Mouse (Mus musculus) kidney, postnatal 0 days (tissue): ENCODE data around the gene Emc3. TPM values are rescaled to one million over a fixed set of nuclear protein-coding genes. Genes with fewer than 3 reads are reported as not detected.

Experiments used
- ATAC-seq: fragments of 200-750 bp; cut with Nextera tagmentation; replicated peaks from 2 replicates; pipeline ENCODE4 v1.8.0; 2017; ENCODE audit warnings: low read depth, moderate number of reproducible peaks, moderate TSS enrichment, moderate library complexity; ENCODE audit not compliant: low FRiP score
- DNase-seq: peaks from one replicate; pipeline ENCODE4 v3.0.0-alpha.2; 2016; ENCODE audit warnings: low spot score
- H3K27ac ChIP-seq: fragments of 300-500 bp; sonication (generic); 2 replicates; pipeline ENCODE4 v1.5.1; 2014; ENCODE audit warnings: mild to moderate bottlenecking
- H3K27me3 ChIP-seq: fragments of 300-500 bp; sonication (generic); 2 replicates; pipeline ENCODE4 v1.6.1; 2014; ENCODE audit warnings: low read length, mixed read lengths; ENCODE audit not compliant: insufficient read depth
- H3K36me3 ChIP-seq: fragments of 300-500 bp; sonication (generic); 2 replicates; pipeline ENCODE4 v1.6.1; 2014; ENCODE audit warnings: low read length, mixed read lengths; ENCODE audit not compliant: insufficient read depth
- H3K4me1 ChIP-seq: fragments of 300-500 bp; sonication (generic); replicated peaks from 2 replicates; pipeline ENCODE4 v1.6.1; 2014; ENCODE audit warnings: antibody characterized with exemption, low read length, mixed read lengths; ENCODE audit not compliant: insufficient read depth
- H3K4me2 ChIP-seq: fragments of 300-500 bp; sonication (generic); 2 replicates; pipeline ENCODE4 v1.6.1; 2014; ENCODE audit warnings: mild to moderate bottlenecking, low read length, moderate library complexity, mixed read lengths
- H3K4me3 ChIP-seq: fragments of 300-500 bp; sonication (generic); replicated peaks from 2 replicates; pipeline ENCODE4 v1.5.1; 2014; ENCODE audit warnings: low read depth, low read length
- H3K9ac ChIP-seq: fragments of 300-500 bp; sonication (generic); 2 replicates; pipeline ENCODE4 v1.6.1; 2014; ENCODE audit warnings: low read depth, low read length
- H3K9me3 ChIP-seq: fragments of 300-500 bp; sonication (generic); replicated peaks from 2 replicates; pipeline ENCODE4 v1.6.1; 2016; ENCODE audit warnings: low read length, inconsistent platforms, mixed read lengths
- CTCF ChIP-seq: IDR thresholded peaks from 2 replicates; pipeline ENCODE4 v1.5.1; 2016; ENCODE audit warnings: antibody characterized with exemption, low read depth, mild to moderate bottlenecking, moderate library complexity
- WGBS: fragments of 180-500 bp; shearing (Covaris S2); extraction: QIAGEN DNeasy Blood & Tissue Kit; methylation state at CpG from one replicate; pipeline ENCODE4 v1.1.7; 2014; 5-methylcytosine and 5-hydroxymethylcytosine counted together
- polyA plus RNA-seq: library from polyadenylated mRNA; unstranded; fragments of >200 nt; fragmentation: Nextera tagmentation; extraction: Ambion mirVana; gene quantifications from 2 replicates; pipeline ENCODE4 v1.2.1, GENCODE M21; 2015

Emc3 gene
- polyA plus RNA-seq, 1 experiment from 2014 or later, result 114 TPM

DNA sequence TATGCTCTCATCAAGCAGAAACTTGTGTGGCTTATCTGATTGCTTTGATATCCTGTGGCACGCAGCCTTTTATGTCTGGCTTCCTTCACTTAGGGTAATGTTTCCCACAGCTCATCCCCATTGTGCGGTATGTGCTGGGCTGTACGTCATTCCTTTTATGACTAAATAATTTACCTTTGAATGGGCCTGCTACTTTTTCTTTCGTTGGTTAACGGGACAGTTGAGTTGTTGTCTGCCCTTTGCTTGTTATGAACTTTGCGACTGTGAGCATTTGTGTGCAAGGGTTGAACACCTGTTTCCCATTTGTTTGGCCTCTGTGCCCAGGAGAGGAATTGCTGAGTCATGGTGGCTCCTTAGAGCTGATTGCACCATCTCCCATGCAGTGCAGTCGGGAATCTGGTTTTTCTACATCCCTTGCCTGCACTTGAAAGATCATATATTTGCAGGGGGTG, 44.3 kb downstream of the Emc3 start:
- peak; percentile 29 for DNase-seq
- WGBS, result 47% methylated on average over 7 of the region's 7 CpGs
- TF ChIP-seq CTCF, result no peak
- no peak overlapping the region for H3K4me3 ChIP-seq
- no peaks in the 10 kb centered on the region for H3K9me3 ChIP-seq
- no peak overlapping the region for H3K27ac ChIP-seq
- H3K4me1 ChIP-seq, result peaks cover 8% of the 10 kb centered on the region
- H3K36me3 ChIP-seq, result peaks cover 11% of the 10 kb centered on the region
- no peak overlapping the region for H3K4me2 ChIP-seq
- no peak for ATAC-seq
- no peak overlapping the region for H3K9ac ChIP-seq
- no peaks in the 10 kb centered on the region for H3K27me3 ChIP-seq

DNA sequence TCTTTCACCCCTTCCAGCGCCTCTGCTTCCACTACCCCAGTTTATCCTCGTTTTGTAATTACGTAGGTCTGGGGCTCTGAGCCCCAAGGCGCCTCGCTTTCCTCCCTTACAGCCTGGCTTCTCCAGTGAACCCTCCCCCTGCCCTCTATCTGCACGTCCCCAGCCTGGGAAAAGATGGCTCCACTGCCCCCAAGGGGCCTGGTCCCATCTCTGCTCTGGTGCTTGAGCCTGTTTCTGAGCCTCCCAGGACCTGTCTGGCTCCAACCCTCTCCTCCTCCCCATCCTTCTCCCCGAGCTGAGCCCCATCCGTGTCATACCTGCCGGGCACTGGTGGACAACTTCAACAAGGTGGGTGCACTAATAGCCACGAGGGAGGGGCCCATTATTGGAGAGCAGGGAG, 47.7 kb downstream of the Emc3 start:
- ATAC-seq, result peak; percentile 27
- Histone ChIP-seq H3K27ac (peak overlapping the region; percentile 55), H3K4me2 (peak overlapping the region; percentile 72), H3K9ac (peak overlapping the region; percentile 65), H3K4me1 (peaks cover 11% of the 10 kb centered on the region), H3K36me3 (no peaks in the 10 kb centered on the region; the same call in 1 of the 2 replicates), H3K4me3 (peak overlapping the region; percentile 47), H3K27me3 (no peaks in the 10 kb centered on the region), H3K9me3 (no peaks in the 10 kb centered on the region)
- WGBS, result 8% methylated on average over 10 of the region's 10 CpGs
- peak; percentile 22 for DNase-seq
- TF ChIP-seq CTCF, result 0 out of 2 replicates have a peak, but pooled peaks have one; percentile 22

DNA sequence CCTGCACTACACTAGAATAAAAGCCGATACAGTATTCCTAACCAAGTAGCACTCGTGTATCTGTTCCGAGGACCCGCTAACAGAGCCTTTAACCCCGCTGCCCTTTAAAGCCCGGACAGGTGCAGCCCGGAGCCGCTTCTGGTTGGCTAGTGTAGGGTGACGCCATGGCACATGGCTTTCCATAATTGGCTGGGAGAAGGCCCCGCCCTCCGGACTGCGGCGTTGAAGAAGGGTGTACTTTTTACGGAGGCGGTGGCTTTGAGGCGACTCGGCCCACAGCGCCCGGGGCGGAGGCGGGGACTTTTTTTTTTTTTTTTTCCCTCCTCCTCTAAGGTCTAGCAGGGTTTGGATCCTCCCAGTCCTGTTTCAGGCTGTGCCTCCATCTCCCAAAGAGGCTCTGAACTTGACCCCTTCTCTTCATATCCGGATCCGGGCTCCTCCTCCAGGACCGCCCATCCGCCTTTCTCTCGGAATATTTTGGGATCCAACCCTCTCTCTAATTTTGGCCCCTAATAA, 48.3 kb downstream of the Emc3 start, which contains the start of gene Creld1:
Gene Creld1, plus strand, starts transcription at position 198 of the 516 bp plus-strand sequence.
- peak; percentile 93 for ATAC-seq
- under 1% methylated on average over 26 of the region's 26 CpGs for WGBS
- H3K27me3 ChIP-seq, result no peaks in the 10 kb centered on the region

DNA sequence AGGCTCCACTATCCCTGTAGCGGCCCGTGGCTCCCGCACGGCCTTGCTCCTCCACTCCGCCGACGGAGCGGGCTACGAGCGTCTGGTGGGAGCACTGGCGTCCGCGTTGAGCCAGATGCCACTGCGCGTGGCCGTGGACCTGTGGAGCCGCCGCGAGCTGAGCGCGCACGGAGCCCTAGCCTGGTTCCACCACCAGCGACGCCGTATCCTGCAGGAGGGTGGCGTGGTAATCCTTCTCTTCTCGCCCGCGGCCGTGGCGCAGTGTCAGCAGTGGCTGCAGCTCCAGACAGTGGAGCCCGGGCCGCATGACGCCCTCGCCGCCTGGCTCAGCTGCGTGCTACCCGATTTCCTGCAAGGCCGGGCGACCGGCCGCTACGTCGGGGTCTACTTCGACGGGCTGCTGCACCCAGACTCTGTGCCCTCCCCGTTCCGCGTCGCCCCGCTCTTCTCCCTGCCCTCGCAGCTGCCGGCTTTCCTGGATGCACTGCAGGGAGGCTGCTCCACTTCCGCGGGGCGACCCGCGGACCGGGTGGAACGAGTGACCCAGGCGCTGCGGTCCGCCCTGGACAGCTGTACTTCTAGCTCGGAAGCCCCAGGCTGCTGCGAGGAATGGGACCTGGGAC, 48.9 kb downstream of the Emc3 start:
- Histone ChIP-seq H3K9me3 (no peaks in the 10 kb centered on the region), H3K4me3 (peak overlapping the region; percentile 47), H3K27ac (peak overlapping the region; percentile 55), H3K36me3 (no peaks in the 10 kb centered on the region), H3K27me3 (no peaks in the 10 kb centered on the region), H3K9ac (peak overlapping the region; percentile 43), H3K4me2 (peak overlapping the region; percentile 72), H3K4me1 (peaks cover 11% of the 10 kb centered on the region)
- DNase-seq (no peak), ATAC-seq (peak; percentile 44)
- 2% methylated on average over 65 of the region's 65 CpGs for WGBS
- TF ChIP-seq CTCF, result no peak

More for the DNA sequence above, 48.3 kb downstream of the Emc3 start, which contains the start of gene Creld1:
- Histone ChIP-seq H3K4me3 (peak within 1 kb of the TSS; percentile 47), H3K36me3 (no peaks in the 10 kb centered on the region), H3K4me1 (peaks cover 11% of the 10 kb centered on the region), H3K9ac (peak within 1 kb of the TSS; percentile 65), H3K9me3 (no peaks in the 10 kb centered on the region), H3K4me2 (peak within 1 kb of the TSS; percentile 72), H3K27ac (peak within 1 kb of the TSS; percentile 55)
- no peak for TF ChIP-seq CTCF
- peak; percentile 97 for DNase-seq

DNA sequence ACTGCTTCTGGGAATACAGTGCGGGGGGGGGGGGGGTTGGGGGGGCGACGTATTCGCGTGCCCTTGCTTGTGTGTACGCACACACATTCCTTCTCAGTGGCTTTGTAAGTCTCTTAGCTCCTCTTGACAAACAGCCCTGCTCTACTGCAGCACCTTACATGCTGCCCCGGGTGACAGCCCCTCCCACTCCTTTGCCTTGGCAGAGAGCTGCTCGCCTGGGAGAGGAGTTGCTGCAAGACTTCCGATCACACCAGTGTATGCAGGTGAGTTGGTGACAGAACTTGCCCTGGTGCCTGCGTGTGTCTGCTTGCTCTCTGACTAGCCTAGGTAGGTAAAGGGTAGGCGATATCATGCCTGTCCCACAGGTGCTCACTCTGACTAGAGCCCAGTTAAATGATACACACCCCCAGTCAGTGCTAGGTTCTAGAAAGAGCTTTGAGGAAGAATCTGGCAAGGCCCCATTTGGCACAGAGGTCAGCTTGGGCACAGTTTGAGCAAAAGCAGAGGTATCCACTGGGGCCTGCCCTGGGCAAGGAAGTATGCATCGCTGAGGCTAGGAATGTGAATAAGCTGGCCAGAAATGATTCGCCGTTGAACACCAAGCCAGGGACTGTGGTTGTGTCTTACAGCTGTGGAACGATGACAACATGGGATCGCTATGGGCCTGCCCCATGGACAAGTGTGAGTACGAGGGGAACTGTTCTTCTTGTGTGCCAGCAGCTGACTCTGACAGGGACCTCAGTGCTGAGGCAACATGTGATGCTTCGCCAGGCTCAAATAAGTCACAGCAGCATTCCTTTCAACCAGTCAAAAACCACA, 50.7 kb downstream of the Emc3 start:
- no peaks in the 10 kb centered on the region for H3K9me3 ChIP-seq
- ATAC-seq, result no peak
- no peak overlapping the region for H3K4me2 ChIP-seq
- WGBS, result 57% methylated on average over 18 of the region's 18 CpGs
- no peak overlapping the region for H3K9ac ChIP-seq
- H3K36me3 ChIP-seq, result no peaks in the 10 kb centered on the region
- DNase-seq, result peak; percentile 3
- no peak overlapping the region for H3K27ac ChIP-seq
- H3K4me1 ChIP-seq, result peaks cover 11% of the 10 kb centered on the region
- no peak overlapping the region for H3K4me3 ChIP-seq
- no peak for TF ChIP-seq CTCF
- H3K27me3 ChIP-seq, result no peaks in the 10 kb centered on the region

DNA sequence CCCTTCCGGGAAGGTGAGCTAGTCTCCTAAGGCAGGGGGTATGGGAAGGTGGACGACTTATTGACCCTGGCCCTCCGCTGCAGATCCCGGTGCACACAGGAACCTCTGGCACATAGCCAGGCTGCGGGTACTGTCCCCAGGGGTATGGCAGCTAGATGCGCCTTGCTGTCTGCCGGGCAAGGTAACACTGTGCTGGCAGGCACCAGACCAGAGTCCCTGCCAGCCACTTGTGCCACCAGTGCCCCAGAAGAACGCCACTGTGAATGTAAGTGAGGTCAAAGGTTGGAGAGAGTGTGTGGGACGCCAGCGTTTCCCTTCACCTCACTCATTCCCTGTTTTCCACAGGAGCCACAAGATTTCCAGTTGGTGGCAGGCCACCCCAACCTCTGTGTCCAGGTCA, 52.5 kb downstream of the Emc3 start:
- H3K27me3 ChIP-seq, result no peaks in the 10 kb centered on the region
- 74% methylated on average over 10 of the region's 10 CpGs for WGBS
- H3K9ac ChIP-seq, result no peak overlapping the region
- H3K4me2 ChIP-seq, result no peak overlapping the region
- H3K4me1 ChIP-seq, result peaks cover 8% of the 10 kb centered on the region
- H3K4me3 ChIP-seq, result no peak overlapping the region
- ATAC-seq (no peak), DNase-seq (no peak)
- H3K27ac ChIP-seq, result no peak overlapping the region
- no peaks in the 10 kb centered on the region for H3K36me3 ChIP-seq
- H3K9me3 ChIP-seq, result no peaks in the 10 kb centered on the region
- TF ChIP-seq CTCF, result no peak
